Mouse (Mus musculus) forebrain, embryonic 12.5 days (tissue): ENCODE measurements around the gene Gm38392. TPM values are rescaled to one million over a fixed set of nuclear protein-coding genes. Genes with fewer than 3 reads are reported as not detected.
A peak's percentile ranks its signal among the peaks of the same experiment; 100 is the strongest.

Experiments used
- ATAC-seq: fragments of 200-750 bp; cut with Nextera tagmentation; 2 replicates; pipeline ENCODE4 v1.8.0; 2017; ENCODE audit warnings: moderate TSS enrichment; ENCODE audit not compliant: low FRiP score
- H3K27ac ChIP-seq: fragments of 300-500 bp; sonication (generic); 2 replicates; pipeline ENCODE4 v1.5.1; 2016; ENCODE audit warnings: mild to moderate bottlenecking
- H3K27me3 ChIP-seq: fragments of 300-500 bp; sonication (generic); 2 replicates; pipeline ENCODE4 v1.6.1; 2016; ENCODE audit warnings: mild to moderate bottlenecking
- H3K36me3 ChIP-seq: fragments of 300-500 bp; sonication (generic); replicated peaks from 2 replicates; pipeline ENCODE4 v1.6.1; 2016; ENCODE audit warnings: mild to moderate bottlenecking
- H3K4me1 ChIP-seq: fragments of 300-500 bp; sonication (generic); 2 replicates; pipeline ENCODE4 v1.6.1; 2016
- H3K4me2 ChIP-seq: fragments of 300-500 bp; sonication (generic); 2 replicates; pipeline ENCODE4 v1.6.1; 2016; ENCODE audit warnings: mild to moderate bottlenecking, moderate library complexity
- H3K4me3 ChIP-seq: fragments of 300-500 bp; sonication (generic); replicated peaks from 2 replicates; pipeline ENCODE4 v1.5.1; 2016; ENCODE audit warnings: mild to moderate bottlenecking
- H3K9ac ChIP-seq: fragments of 300-500 bp; sonication (generic); 2 replicates; pipeline ENCODE4 v1.6.1; 2016; ENCODE audit warnings: mild to moderate bottlenecking
- H3K9me3 ChIP-seq: fragments of 300-500 bp; sonication (generic); 2 replicates; pipeline ENCODE4 v1.6.1; 2016
- WGBS: fragments of 180-500 bp; shearing (Covaris S2); methylation state at CpG from one replicate; pipeline ENCODE4 v1.1.7; 2016; 5-methylcytosine and 5-hydroxymethylcytosine counted together
- polyA plus RNA-seq: library from polyadenylated mRNA; unstranded; fragments of >200 nt; fragmentation: Nextera tagmentation; extraction: Ambion mirVana; gene quantifications from 2 replicates; pipeline ENCODE4 v1.2.1, GENCODE M21; 2016

The Gm38392 gene
- polyA plus RNA-seq, 1 experiment from 2014 or later = not detected

- peaks cover 82% of the 10 kb centered on the region for H3K27me3 ChIP-seq
- H3K36me3 ChIP-seq = no peaks in the 10 kb centered on the region
- no peaks in the 10 kb centered on the region for H3K9me3 ChIP-seq
- peak overlapping the region; percentile 56 for H3K9ac ChIP-seq
- H3K4me2 ChIP-seq = peak overlapping the region; percentile 50
- H3K4me1 ChIP-seq = peaks cover 76% of the 10 kb centered on the region
- under 1% methylated on average over 48 of the region's 48 CpGs for WGBS
- peak; percentile 37 for ATAC-seq
- H3K27ac ChIP-seq = peak overlapping the region; percentile 89
- H3K4me3 ChIP-seq = peak overlapping the region; percentile 24
Measured at GRCm38 (mm10) chr3:88241045-88241786, 45.8 kb downstream of the Gm38392 start.

GRCm38 (mm10) chr3:88239446-88239845, 47.6 kb downstream of the Gm38392 start:
- no peak overlapping the region for H3K4me3 ChIP-seq
- H3K27ac ChIP-seq = peak overlapping the region; percentile 99
- no peaks in the 10 kb centered on the region for H3K9me3 ChIP-seq
- peaks cover 91% of the 10 kb centered on the region for H3K4me1 ChIP-seq
- H3K36me3 ChIP-seq = no peaks in the 10 kb centered on the region
- ATAC-seq = no peak
- no peak overlapping the region for H3K4me2 ChIP-seq
- 50% methylated on average over 4 of the region's 4 CpGs for WGBS
- H3K27me3 ChIP-seq = peaks cover 77% of the 10 kb centered on the region
- peak overlapping the region; percentile 38; the same call in 1 of the 2 replicates for H3K9ac ChIP-seq

- H3K27me3 ChIP-seq = peaks cover 75% of the 10 kb centered on the region
- H3K9ac ChIP-seq = peak overlapping the region; percentile 38; the same call in 1 of the 2 replicates
- no peak overlapping the region for H3K4me2 ChIP-seq
Measured at GRCm38 (mm10) chr3:88238866-88239391, 48.1 kb downstream of the Gm38392 start.

GRCm38 (mm10) chr3:88237556-88238194, 49.3 kb downstream of the Gm38392 start:
- no peak overlapping the region; the same call in none of the 2 replicates for H3K9ac ChIP-seq
- ATAC-seq = no peak

More at GRCm38 (mm10) chr3:88238866-88239391, 48.1 kb downstream of the Gm38392 start:
- Histone ChIP-seq H3K36me3 (no peaks in the 10 kb centered on the region), H3K27ac (peak overlapping the region; percentile 99), H3K4me1 (peaks cover 95% of the 10 kb centered on the region), H3K9me3 (no peaks in the 10 kb centered on the region), H3K4me3 (no peak overlapping the region)
- ATAC-seq = no peak; the same call in 1 of the 2 replicates
- WGBS = 27% methylated on average over 8 of the region's 8 CpGs

GRCm38 (mm10) chr3:88237161-88237555, 49.9 kb downstream of the Gm38392 start:
- H3K9ac ChIP-seq = no peak overlapping the region; the same call in 1 of the 2 replicates
- peak overlapping the region; percentile 99 for H3K27ac ChIP-seq
- ATAC-seq = 0 out of 2 replicates have a peak, but pooled peaks have one; percentile 14
- H3K27me3 ChIP-seq = peaks cover 61% of the 10 kb centered on the region
- no peak overlapping the region for H3K4me3 ChIP-seq
- H3K4me2 ChIP-seq = peak overlapping the region; percentile 13; the same call in 1 of the 2 replicates
- peaks cover 95% of the 10 kb centered on the region for H3K4me1 ChIP-seq
- no peaks in the 10 kb centered on the region for H3K36me3 ChIP-seq
- 3% methylated on average over 6 of the region's 6 CpGs for WGBS
- no peaks in the 10 kb centered on the region for H3K9me3 ChIP-seq

More at GRCm38 (mm10) chr3:88237556-88238194, 49.3 kb downstream of the Gm38392 start:
- Histone ChIP-seq H3K27me3 (peaks cover 63% of the 10 kb centered on the region), H3K27ac (peak overlapping the region; percentile 99), H3K4me3 (no peak overlapping the region), H3K4me2 (0 out of 2 replicates have a peak overlapping the region, but pooled peaks have one; percentile 13), H3K9me3 (no peaks in the 10 kb centered on the region), H3K36me3 (no peaks in the 10 kb centered on the region), H3K4me1 (peaks cover 95% of the 10 kb centered on the region)
- 7% methylated on average over 10 of the region's 10 CpGs for WGBS

- Histone ChIP-seq H3K9ac (peak overlapping the region; percentile 3; the same call in 1 of the 2 replicates), H3K4me1 (peaks cover 96% of the 10 kb centered on the region), H3K4me3 (no peak overlapping the region), H3K9me3 (no peaks in the 10 kb centered on the region), H3K4me2 (no peak overlapping the region), H3K27me3 (peaks cover 58% of the 10 kb centered on the region), H3K36me3 (no peaks in the 10 kb centered on the region), H3K27ac (peak overlapping the region; percentile 99)
- ATAC-seq = no peak
- 26% methylated on average over 2 of the region's 2 CpGs for WGBS
Measured at GRCm38 (mm10) chr3:88235616-88236015, 51.4 kb downstream of the Gm38392 start.

GRCm38 (mm10) chr3:88235216-88235615, 51.8 kb downstream of the Gm38392 start:
- Histone ChIP-seq H3K4me2 (no peak overlapping the region), H3K4me1 (peaks cover 96% of the 10 kb centered on the region), H3K9ac (peak overlapping the region; percentile 3; the same call in 1 of the 2 replicates), H3K27me3 (peaks cover 54% of the 10 kb centered on the region), H3K9me3 (no peaks in the 10 kb centered on the region), H3K36me3 (peaks cover 2% of the 10 kb centered on the region), H3K4me3 (no peak overlapping the region), H3K27ac (peak overlapping the region; percentile 99)
- no peak for ATAC-seq
- 5% methylated on average over 3 of the region's 3 CpGs for WGBS

- no peak overlapping the region for H3K4me3 ChIP-seq
- H3K4me1 ChIP-seq = peaks cover 97% of the 10 kb centered on the region
- 28% methylated on average over 8 of the region's 8 CpGs for WGBS
- H3K27ac ChIP-seq = peak overlapping the region; percentile 99
- peaks cover 53% of the 10 kb centered on the region for H3K27me3 ChIP-seq
- H3K9ac ChIP-seq = no peak overlapping the region; the same call in 1 of the 2 replicates
- H3K9me3 ChIP-seq = no peaks in the 10 kb centered on the region
- H3K4me2 ChIP-seq = peak overlapping the region; percentile 10
- peaks cover 14% of the 10 kb centered on the region for H3K36me3 ChIP-seq
- ATAC-seq = no peak
Measured at GRCm38 (mm10) chr3:88234041-88234440, 53.0 kb downstream of the Gm38392 start.

- Histone ChIP-seq H3K27me3 (peaks cover 47% of the 10 kb centered on the region), H3K4me3 (no peak overlapping the region), H3K27ac (peak overlapping the region; percentile 99), H3K9me3 (no peaks in the 10 kb centered on the region), H3K36me3 (peaks cover 24% of the 10 kb centered on the region), H3K4me2 (no peak overlapping the region; the same call in 1 of the 2 replicates), H3K4me1 (peaks cover 97% of the 10 kb centered on the region), H3K9ac (no peak overlapping the region)
- 8% methylated on average over 7 of the region's 7 CpGs for WGBS
- peak; percentile 39; the same call in 1 of the 2 replicates for ATAC-seq
Measured at GRCm38 (mm10) chr3:88232851-88233649, 54.0 kb downstream of the Gm38392 start.

- Histone ChIP-seq H3K27ac (peak overlapping the region; percentile 99), H3K9ac (0 out of 2 replicates have a peak overlapping the region, but pooled peaks have one; percentile 21), H3K36me3 (peaks cover 30% of the 10 kb centered on the region), H3K9me3 (no peaks in the 10 kb centered on the region), H3K4me2 (0 out of 2 replicates have a peak overlapping the region, but pooled peaks have one; percentile 22), H3K4me1 (peaks cover 97% of the 10 kb centered on the region), H3K4me3 (no peak overlapping the region), H3K27me3 (peaks cover 47% of the 10 kb centered on the region)
- peak; percentile 49; the same call in 1 of the 2 replicates for ATAC-seq
- 26% methylated on average over 7 of the region's 7 CpGs for WGBS
Measured at GRCm38 (mm10) chr3:88232301-88232702, 54.7 kb downstream of the Gm38392 start.

GRCm38 (mm10) chr3:88231061-88231641, 55.9 kb downstream of the Gm38392 start:
- Histone ChIP-seq H3K4me2 (peak overlapping the region; percentile 22; the same call in 1 of the 2 replicates), H3K9ac (peak overlapping the region; percentile 48; the same call in 1 of the 2 replicates), H3K9me3 (no peaks in the 10 kb centered on the region), H3K36me3 (peaks cover 40% of the 10 kb centered on the region), H3K4me3 (no peak overlapping the region), H3K27ac (peak overlapping the region; percentile 99), H3K27me3 (peaks cover 40% of the 10 kb centered on the region), H3K4me1 (peaks cover 96% of the 10 kb centered on the region)
- peak; percentile 77 for ATAC-seq
- 47% methylated on average over 1 of the region's 1 CpGs for WGBS
